Mouse (Mus musculus): ENCODE results near the gene Ccdc3. TPM values are rescaled to one million over a fixed set of nuclear protein-coding genes. Genes with fewer than 3 reads are reported as not detected.

Gene Ccdc3
- total and polyA plus RNA-seq, 2 experiments from 2014 or later: 6.3 to 11.9 TPM

DNA sequence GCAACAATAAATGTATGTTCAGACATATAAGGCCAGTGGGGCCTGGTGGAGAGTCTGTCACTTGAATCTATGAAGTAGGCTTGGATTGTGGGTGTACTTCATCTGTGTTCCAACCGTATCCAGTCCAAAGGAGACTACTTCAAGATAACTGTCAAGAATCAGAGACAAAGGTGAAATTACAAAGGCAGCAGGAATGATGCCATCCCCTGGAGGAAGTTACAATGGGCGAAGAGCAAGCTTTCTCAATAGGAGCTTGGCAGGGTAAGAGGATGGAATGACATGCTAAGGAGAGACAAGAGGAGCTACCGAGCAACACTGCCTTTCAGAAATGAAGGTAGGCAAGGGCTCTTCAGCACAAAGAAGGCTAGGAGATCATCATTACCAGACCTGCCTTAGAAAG is 69.1 kb downstream of the Ccdc3 start:
- no peak for TF ChIP-seq CTCF (IDR thresholded peaks at IDR 0.05)
- no peak for ATAC-seq (ENCODE audit: low FRiP score)
- H3K27me3 ChIP-seq (ENCODE audit: insufficient read depth, low read length): no peaks in the 10 kb centered on the region
- no peak overlapping the region for H3K4me3 ChIP-seq (ENCODE audit: low read depth, low read length)
- H3K4me2 ChIP-seq (ENCODE audit: low read depth, low read length, poor library complexity, severe bottlenecking): no peak overlapping the region
- no peak for DNase-seq (ENCODE audit: low spot score)
- no peaks in the 10 kb centered on the region for H3K9me3 ChIP-seq (ENCODE audit: low read length)
- H3K36me3 ChIP-seq (ENCODE audit: insufficient read depth, low read length): no peaks in the 10 kb centered on the region
- WGBS: 75% methylated on average over 3 of the region's 3 CpGs
- no peak overlapping the region for H3K27ac ChIP-seq (ENCODE audit: low read depth, low read length)
- no peak overlapping the region for H3K9ac ChIP-seq (replicated peaks; ENCODE audit: low read length, poor library complexity, severe bottlenecking)
- no peaks in the 10 kb centered on the region for H3K4me1 ChIP-seq (ENCODE audit: insufficient read depth, low read length)

DNA sequence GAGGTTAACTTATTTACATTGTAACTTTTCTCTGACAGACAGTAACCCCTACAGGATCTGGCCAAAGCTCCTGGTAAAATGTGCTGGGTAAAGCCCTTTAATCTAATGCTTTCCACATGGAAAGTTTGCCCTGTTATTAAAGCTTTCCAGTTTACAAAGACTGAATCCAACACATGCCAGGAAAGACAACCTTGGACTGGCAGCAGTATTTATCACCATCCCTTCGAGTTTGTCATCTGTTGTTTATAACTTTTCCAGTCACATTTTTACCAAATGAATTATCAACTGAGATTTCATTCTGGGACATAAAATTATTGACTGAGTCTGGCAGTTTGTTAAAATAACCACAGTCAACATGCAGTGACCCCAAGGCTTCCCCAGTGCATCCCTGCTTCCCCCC is 77.0 kb downstream of the Ccdc3 start:
- H3K27me3 ChIP-seq (ENCODE audit: insufficient read depth, low read length): no peaks in the 10 kb centered on the region
- no peak overlapping the region for H3K4me2 ChIP-seq (ENCODE audit: low read depth, low read length, poor library complexity, severe bottlenecking)
- ATAC-seq (ENCODE audit: low FRiP score) (no peak), DNase-seq (ENCODE audit: low spot score) (no peak)
- no peaks in the 10 kb centered on the region for H3K9me3 ChIP-seq (ENCODE audit: low read length)
- 72% methylated on average over 1 of the region's 1 CpGs for WGBS
- no peak overlapping the region for H3K4me3 ChIP-seq (ENCODE audit: low read depth, low read length)
- no peaks in the 10 kb centered on the region for H3K4me1 ChIP-seq (ENCODE audit: insufficient read depth, low read length)
- H3K36me3 ChIP-seq (ENCODE audit: insufficient read depth, low read length): no peaks in the 10 kb centered on the region
- no peak overlapping the region for H3K27ac ChIP-seq (ENCODE audit: low read depth, low read length)
- no peak overlapping the region for H3K9ac ChIP-seq (replicated peaks; ENCODE audit: low read length, poor library complexity, severe bottlenecking)
- TF ChIP-seq CTCF (IDR thresholded peaks at IDR 0.05): no peak

DNA sequence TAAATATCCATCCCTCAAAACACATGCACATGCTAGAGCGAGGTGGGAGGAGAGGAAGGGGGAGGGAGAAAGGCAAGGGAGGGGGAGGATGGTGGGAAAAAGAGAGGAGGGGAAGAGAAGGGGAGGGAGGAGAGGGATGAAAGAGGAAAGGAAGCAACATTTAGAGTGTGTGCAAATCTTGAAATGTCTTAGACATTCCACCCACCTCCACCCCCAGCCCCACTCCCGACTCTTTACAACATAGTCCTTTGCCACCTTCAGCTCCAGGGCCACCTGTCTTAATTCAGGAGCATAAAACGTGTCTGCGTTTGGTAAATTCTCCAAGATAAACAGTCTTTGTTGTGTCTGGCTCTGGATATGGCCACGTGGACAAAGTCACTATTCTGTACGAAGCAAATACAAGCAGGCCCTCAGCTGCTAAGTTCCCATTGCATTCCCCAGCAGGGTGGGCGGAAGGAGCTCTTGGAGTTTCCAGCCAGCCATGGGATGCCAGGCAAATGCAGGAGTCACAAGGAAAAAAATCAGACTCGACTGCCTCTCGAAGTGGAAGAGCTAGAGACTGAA is 77.8 kb downstream of the Ccdc3 start:
- H3K4me1 ChIP-seq (ENCODE audit: insufficient read depth, low read length): no peaks in the 10 kb centered on the region
- H3K9ac ChIP-seq (replicated peaks; ENCODE audit: low read length, poor library complexity, severe bottlenecking): no peak overlapping the region
- H3K4me2 ChIP-seq (ENCODE audit: low read depth, low read length, poor library complexity, severe bottlenecking): no peak overlapping the region
- H3K4me3 ChIP-seq (ENCODE audit: low read depth, low read length): no peak overlapping the region
- ATAC-seq (ENCODE audit: low FRiP score) (no peak), DNase-seq (ENCODE audit: low spot score) (no peak)
- TF ChIP-seq CTCF (IDR thresholded peaks at IDR 0.05): no peak
- no peak overlapping the region for H3K27ac ChIP-seq (ENCODE audit: low read depth, low read length)
- no peaks in the 10 kb centered on the region for H3K36me3 ChIP-seq (ENCODE audit: insufficient read depth, low read length)
- WGBS: 77% methylated on average over 9 of the region's 9 CpGs
- H3K9me3 ChIP-seq (ENCODE audit: low read length): no peaks in the 10 kb centered on the region
- H3K27me3 ChIP-seq (ENCODE audit: insufficient read depth, low read length): no peaks in the 10 kb centered on the region

DNA sequence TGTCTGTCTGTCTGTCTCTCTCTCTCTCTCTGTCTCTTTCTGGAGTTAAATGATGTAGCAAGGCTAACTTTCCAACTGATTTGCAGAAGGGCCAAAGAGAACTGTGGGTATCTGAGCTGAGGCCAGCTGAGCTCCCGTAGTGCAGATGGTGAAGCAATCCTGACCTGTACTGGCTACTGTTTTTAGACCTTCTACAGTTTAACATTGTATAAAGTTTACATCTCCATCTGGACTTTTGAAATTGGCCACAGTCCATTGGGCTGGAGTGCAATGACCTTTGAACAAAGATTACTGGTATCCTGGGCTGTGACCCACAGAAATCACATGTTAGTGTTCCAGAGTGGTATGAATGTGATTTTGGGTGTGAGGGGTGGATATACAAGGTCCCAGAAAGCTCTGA is 81.6 kb downstream of the Ccdc3 start:
- no peak overlapping the region for H3K4me2 ChIP-seq (ENCODE audit: low read depth, low read length, poor library complexity, severe bottlenecking)
- ATAC-seq (ENCODE audit: low FRiP score): no peak
- no peaks in the 10 kb centered on the region for H3K27me3 ChIP-seq (ENCODE audit: insufficient read depth, low read length)
- no peak for DNase-seq (ENCODE audit: low spot score)
- no peak overlapping the region for H3K9ac ChIP-seq (replicated peaks; ENCODE audit: low read length, poor library complexity, severe bottlenecking)
- no peaks in the 10 kb centered on the region for H3K4me1 ChIP-seq (ENCODE audit: insufficient read depth, low read length)
- H3K36me3 ChIP-seq (ENCODE audit: insufficient read depth, low read length): no peaks in the 10 kb centered on the region
- no peak overlapping the region for H3K4me3 ChIP-seq (ENCODE audit: low read depth, low read length)
- no peak for TF ChIP-seq CTCF (IDR thresholded peaks at IDR 0.05)
- H3K9me3 ChIP-seq (ENCODE audit: low read length): no peaks in the 10 kb centered on the region
- WGBS: 89% methylated on average over 1 of the region's 1 CpGs
- H3K27ac ChIP-seq (ENCODE audit: low read depth, low read length): no peak overlapping the region

DNA sequence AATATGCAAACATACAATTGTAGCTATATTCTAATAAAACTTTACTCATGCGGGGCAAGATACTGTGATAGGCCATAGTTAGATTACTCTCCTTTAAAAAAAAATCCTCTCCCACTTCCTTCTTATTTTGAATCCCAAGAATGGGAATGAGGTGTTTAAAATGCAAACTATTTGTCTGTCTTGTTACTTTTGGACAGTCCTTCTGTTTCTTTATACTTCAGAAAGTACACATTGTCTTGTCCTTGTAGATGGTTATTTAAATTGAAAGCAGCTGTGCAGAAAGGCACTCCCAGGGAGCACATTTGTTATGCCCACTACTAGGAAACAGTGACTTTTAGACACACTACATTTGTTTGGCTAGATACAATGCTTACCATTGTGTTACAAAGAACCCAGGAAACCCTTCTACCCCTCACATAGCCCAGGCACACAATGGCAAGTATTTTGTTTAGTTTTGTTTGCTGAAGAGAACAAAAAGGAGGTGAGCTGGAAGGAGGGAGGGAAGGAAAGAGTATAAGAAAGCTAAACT is 82.3 kb downstream of the Ccdc3 start:
- no peak for ATAC-seq (ENCODE audit: low FRiP score)
- 84% methylated on average over 1 of the region's 1 CpGs for WGBS
- H3K9ac ChIP-seq (replicated peaks; ENCODE audit: low read length, poor library complexity, severe bottlenecking): no peak overlapping the region
- no peak overlapping the region for H3K27ac ChIP-seq (ENCODE audit: low read depth, low read length)
- no peak overlapping the region for H3K4me2 ChIP-seq (ENCODE audit: low read depth, low read length, poor library complexity, severe bottlenecking)
- H3K36me3 ChIP-seq (ENCODE audit: insufficient read depth, low read length): no peaks in the 10 kb centered on the region
- H3K9me3 ChIP-seq (ENCODE audit: low read length): no peaks in the 10 kb centered on the region
- no peaks in the 10 kb centered on the region for H3K4me1 ChIP-seq (ENCODE audit: insufficient read depth, low read length)
- no peaks in the 10 kb centered on the region for H3K27me3 ChIP-seq (ENCODE audit: insufficient read depth, low read length)
- H3K4me3 ChIP-seq (ENCODE audit: low read depth, low read length): no peak overlapping the region
- TF ChIP-seq CTCF (IDR thresholded peaks at IDR 0.05): no peak
- DNase-seq (ENCODE audit: low spot score): no peak

DNA sequence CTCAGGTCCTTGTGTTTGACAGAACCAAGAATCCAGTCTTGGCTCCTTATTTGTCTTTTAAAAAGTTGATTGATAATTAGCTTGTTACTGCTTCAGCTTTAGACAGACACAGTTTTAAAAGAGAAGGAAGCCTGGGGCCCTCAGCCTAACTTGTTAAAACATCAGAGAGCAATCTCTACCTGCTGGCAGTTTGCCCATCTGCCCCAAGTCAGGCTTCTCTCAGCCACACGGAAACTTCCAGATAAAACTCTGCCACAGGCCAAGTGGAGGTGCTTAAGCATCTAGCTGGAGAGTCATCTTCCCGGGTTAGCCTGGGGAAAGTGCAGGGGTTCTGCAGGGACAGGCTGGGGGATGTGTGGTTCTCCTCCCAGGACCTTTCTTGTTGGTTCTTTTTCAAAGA is 85.0 kb downstream of the Ccdc3 start:
- Histone ChIP-seq H3K27me3 (ENCODE audit: insufficient read depth, low read length) (no peaks in the 10 kb centered on the region), H3K4me3 (ENCODE audit: low read depth, low read length) (no peak overlapping the region), H3K9ac (replicated peaks; ENCODE audit: low read length, poor library complexity, severe bottlenecking) (no peak overlapping the region), H3K27ac (ENCODE audit: low read depth, low read length) (no peak overlapping the region), H3K4me2 (ENCODE audit: low read depth, low read length, poor library complexity, severe bottlenecking) (no peak overlapping the region), H3K4me1 (ENCODE audit: insufficient read depth, low read length) (no peaks in the 10 kb centered on the region), H3K9me3 (ENCODE audit: low read length) (no peaks in the 10 kb centered on the region), H3K36me3 (ENCODE audit: insufficient read depth, low read length) (no peaks in the 10 kb centered on the region)
- ATAC-seq (ENCODE audit: low FRiP score) (no peak), DNase-seq (ENCODE audit: low spot score) (no peak)
- no peak for TF ChIP-seq CTCF (IDR thresholded peaks at IDR 0.05)
- WGBS: 64% methylated on average over 2 of the region's 2 CpGs
